Mouse (Mus musculus) midbrain, embryonic 10.5 days (tissue): Measurements from ENCODE around the gene Suds3. TPM values are rescaled to one million over a fixed set of nuclear protein-coding genes. Genes with fewer than 3 reads are reported as not detected.

Source experiments
- DNase-seq: peaks from one replicate; pipeline ENCODE4 v3.0.0-alpha.2; 2017; ENCODE audit warnings: low spot score
- H3K27ac ChIP-seq: fragments of 300-500 bp; sonication (generic); replicated peaks from 2 replicates; pipeline ENCODE4 v1.5.1; 2016; ENCODE audit warnings: mild to moderate bottlenecking
- H3K27me3 ChIP-seq: fragments of 300-500 bp; sonication (generic); 2 replicates; pipeline ENCODE4 v1.6.1; 2016; ENCODE audit warnings: low read depth, mild to moderate bottlenecking; ENCODE audit not compliant: poor library complexity, severe bottlenecking
- H3K36me3 ChIP-seq: fragments of 300-500 bp; sonication (generic); 2 replicates; pipeline ENCODE4 v1.6.1; 2016; ENCODE audit warnings: mild to moderate bottlenecking, moderate library complexity
- H3K4me1 ChIP-seq: fragments of 300-500 bp; sonication (generic); 2 replicates; pipeline ENCODE4 v1.6.1; 2016
- H3K4me3 ChIP-seq: fragments of 300-500 bp; sonication (generic); 2 replicates; pipeline ENCODE4 v1.5.1; 2016; ENCODE audit warnings: mild to moderate bottlenecking, moderate library complexity
- H3K9me3 ChIP-seq: fragments of 300-500 bp; sonication (generic); replicated peaks from 2 replicates; pipeline ENCODE4 v1.6.1; 2016; ENCODE audit warnings: mild to moderate bottlenecking
- WGBS: fragments of 180-500 bp; shearing (Covaris S2); methylation state at CpG from one replicate; pipeline ENCODE4 v1.1.7; 2016; 5-methylcytosine and 5-hydroxymethylcytosine counted together
- polyA plus RNA-seq: library from polyadenylated mRNA; unstranded; fragments of >200 nt; fragmentation: Nextera tagmentation; extraction: Ambion mirVana; gene quantifications from 2 replicates; pipeline ENCODE4 v1.2.1, GENCODE M21; 2016

Gene Suds3
- polyA plus RNA-seq, 1 experiment from 2014 or later: 80.6 TPM

GRCm38 (mm10) chr5:117147187-117148095 is 31.5 kb upstream of the Suds3 start:
- Histone ChIP-seq H3K27me3 (no peaks in the 10 kb centered on the region), H3K9me3 (peaks cover 5% of the 10 kb centered on the region; the same call in 1 of the 2 replicates), H3K4me3 (no peak overlapping the region), H3K27ac (no peak overlapping the region), H3K4me1 (no peaks in the 10 kb centered on the region), H3K36me3 (no peaks in the 10 kb centered on the region)
- no peak for DNase-seq
- 91% methylated on average over 16 of the region's 16 CpGs for WGBS

- Histone ChIP-seq H3K9me3 (peaks cover 5% of the 10 kb centered on the region; the same call in 1 of the 2 replicates), H3K4me3 (no peak overlapping the region), H3K27me3 (no peaks in the 10 kb centered on the region), H3K36me3 (no peaks in the 10 kb centered on the region), H3K4me1 (no peaks in the 10 kb centered on the region), H3K27ac (no peak overlapping the region)
- no peak for DNase-seq
These were observed 30.3 kb upstream of the Suds3 start for GRCm38 (mm10) chr5:117146165-117146564.

- peaks cover 5% of the 10 kb centered on the region; the same call in 1 of the 2 replicates for H3K9me3 ChIP-seq
- H3K27me3 ChIP-seq: no peaks in the 10 kb centered on the region
- H3K4me1 ChIP-seq: peaks cover 12% of the 10 kb centered on the region
- DNase-seq: peak; percentile 31
- no peak overlapping the region for H3K4me3 ChIP-seq
- WGBS: 69% methylated on average over 9 of the region's 9 CpGs
- no peaks in the 10 kb centered on the region for H3K36me3 ChIP-seq
- H3K27ac ChIP-seq: no peak overlapping the region
These were observed 27.8 kb upstream of the Suds3 start for GRCm38 (mm10) chr5:117143721-117144135.

- Histone ChIP-seq H3K27ac (peak overlapping the region; percentile 55; the same call in 1 of the 2 replicates), H3K9me3 (no peaks in the 10 kb centered on the region), H3K4me3 (no peak overlapping the region), H3K36me3 (no peaks in the 10 kb centered on the region), H3K27me3 (no peaks in the 10 kb centered on the region), H3K4me1 (peaks cover 24% of the 10 kb centered on the region)
- WGBS: 78% methylated on average over 7 of the region's 7 CpGs
- DNase-seq: no peak
These were observed 24.5 kb upstream of the Suds3 start for GRCm38 (mm10) chr5:117140374-117140773.

- H3K27me3 ChIP-seq: no peaks in the 10 kb centered on the region
- H3K9me3 ChIP-seq: no peaks in the 10 kb centered on the region
- H3K4me1 ChIP-seq: peaks cover 30% of the 10 kb centered on the region
- no peak overlapping the region for H3K4me3 ChIP-seq
- H3K27ac ChIP-seq: no peak overlapping the region
- DNase-seq: no peak
- 77% methylated on average over 8 of the region's 8 CpGs for WGBS
- H3K36me3 ChIP-seq: no peaks in the 10 kb centered on the region
These were observed 23.9 kb upstream of the Suds3 start for GRCm38 (mm10) chr5:117139822-117140221.

GRCm38 (mm10) chr5:117138295-117138988 is 22.5 kb upstream of the Suds3 start:
- Histone ChIP-seq H3K27ac (no peak overlapping the region), H3K36me3 (no peaks in the 10 kb centered on the region)

GRCm38 (mm10) chr5:117137594-117137993 is 21.7 kb upstream of the Suds3 start:
- H3K27ac ChIP-seq: no peak overlapping the region
- no peak for DNase-seq
- H3K27me3 ChIP-seq: no peaks in the 10 kb centered on the region
- no peaks in the 10 kb centered on the region for H3K9me3 ChIP-seq
- H3K4me1 ChIP-seq: peaks cover 33% of the 10 kb centered on the region
- no peak overlapping the region for H3K4me3 ChIP-seq
- 85% methylated on average over 8 of the region's 8 CpGs for WGBS
- H3K36me3 ChIP-seq: no peaks in the 10 kb centered on the region

More at GRCm38 (mm10) chr5:117138295-117138988, 22.5 kb upstream of the Suds3 start:
- WGBS: 85% methylated on average over 11 of the region's 11 CpGs
- no peak overlapping the region for H3K4me3 ChIP-seq
- DNase-seq: no peak
- H3K4me1 ChIP-seq: peaks cover 33% of the 10 kb centered on the region
- no peaks in the 10 kb centered on the region for H3K9me3 ChIP-seq
- no peaks in the 10 kb centered on the region for H3K27me3 ChIP-seq

GRCm38 (mm10) chr5:117137011-117137410 is 21.1 kb upstream of the Suds3 start:
- Histone ChIP-seq H3K9me3 (no peaks in the 10 kb centered on the region), H3K4me1 (peaks cover 33% of the 10 kb centered on the region), H3K27me3 (no peaks in the 10 kb centered on the region), H3K36me3 (no peaks in the 10 kb centered on the region), H3K4me3 (no peak overlapping the region), H3K27ac (no peak overlapping the region)
- WGBS: 81% methylated on average over 10 of the region's 10 CpGs
- no peak for DNase-seq

GRCm38 (mm10) chr5:117136570-117136969 is 20.7 kb upstream of the Suds3 start:
- H3K9me3 ChIP-seq: no peaks in the 10 kb centered on the region
- H3K4me1 ChIP-seq: peaks cover 33% of the 10 kb centered on the region
- H3K36me3 ChIP-seq: no peaks in the 10 kb centered on the region
- 93% methylated on average over 5 of the region's 5 CpGs for WGBS
- no peaks in the 10 kb centered on the region for H3K27me3 ChIP-seq
- H3K4me3 ChIP-seq: no peak overlapping the region
- H3K27ac ChIP-seq: no peak overlapping the region
- DNase-seq: no peak

- Histone ChIP-seq H3K27me3 (no peaks in the 10 kb centered on the region), H3K36me3 (no peaks in the 10 kb centered on the region), H3K27ac (peak overlapping the region; percentile 69), H3K4me1 (peaks cover 32% of the 10 kb centered on the region), H3K4me3 (no peak overlapping the region), H3K9me3 (no peaks in the 10 kb centered on the region)
- WGBS: 46% methylated on average over 9 of the region's 9 CpGs
- peak; percentile 41 for DNase-seq
These were observed 20.0 kb upstream of the Suds3 start for GRCm38 (mm10) chr5:117135869-117136268.

GRCm38 (mm10) chr5:117134889-117135456 is 19.1 kb upstream of the Suds3 start:
- Histone ChIP-seq H3K36me3 (no peaks in the 10 kb centered on the region), H3K9me3 (no peaks in the 10 kb centered on the region), H3K27me3 (no peaks in the 10 kb centered on the region), H3K27ac (peak overlapping the region; percentile 69), H3K4me1 (peaks cover 23% of the 10 kb centered on the region), H3K4me3 (0 out of 2 replicates have a peak overlapping the region, but pooled peaks have one; percentile 18)
- WGBS: 84% methylated on average over 3 of the region's 3 CpGs
- DNase-seq: no peak

- Histone ChIP-seq H3K9me3 (no peaks in the 10 kb centered on the region), H3K27ac (no peak overlapping the region), H3K36me3 (no peaks in the 10 kb centered on the region), H3K27me3 (no peaks in the 10 kb centered on the region), H3K4me3 (no peak overlapping the region), H3K4me1 (peaks cover 21% of the 10 kb centered on the region)
- no peak for DNase-seq
- WGBS: 85% methylated on average over 19 of the region's 19 CpGs
These were observed 18.4 kb upstream of the Suds3 start for GRCm38 (mm10) chr5:117134066-117134888.
